Mouse (Mus musculus) MEL (cell line): Measurements from ENCODE around the gene Tnfaip8l2. TPM values are rescaled to one million over a fixed set of nuclear protein-coding genes. Genes with fewer than 3 reads are reported as not detected.

ENCODE experiments used
- DNase-seq: peaks from one replicate; pipeline ENCODE4 v3.0.0; 2011; ENCODE audit warnings: low read depth, low spot score
- H3K27ac ChIP-seq: 2 replicates; pipeline ENCODE4 v1.5.1; 2012; ENCODE audit warnings: low read depth, mild to moderate bottlenecking, control low read depth, low read length, moderate library complexity; ENCODE audit not compliant: control insufficient read depth
- H3K27me3 ChIP-seq, 2 experiments: fragments of 150-350 bp in 1 of 2; sonication (generic) in 1 of 2; 2 replicates each; pipeline ENCODE4 v1.6.1; 2012; ENCODE audit warnings: low read length in 2 of 2, mild to moderate bottlenecking in 2 of 2, improper control_type of control experiment in 1 of 2, moderate library complexity in 1 of 2; ENCODE audit not compliant: insufficient read depth in 2 of 2, control insufficient read depth in 1 of 2
- H3K36me3 ChIP-seq, 2 experiments: 2 replicates each; pipeline ENCODE4 v1.6.1; 2012 to 2014; ENCODE audit warnings: low read length in 2 of 2, improper control_type of control experiment in 1 of 2, inconsistent platforms in 1 of 2, mild to moderate bottlenecking in 1 of 2; ENCODE audit not compliant: insufficient read depth in 2 of 2, control insufficient read depth in 1 of 2
- H3K4me1 ChIP-seq, 2 experiments: fragments of 150-350 bp in 1 of 2; sonication (generic) in 1 of 2; 2 replicates each; pipeline ENCODE4 v1.6.1; 2012; ENCODE audit warnings: low read length in 2 of 2, improper control_type of control experiment in 1 of 2, mild to moderate bottlenecking in 1 of 2; ENCODE audit not compliant: insufficient read depth in 2 of 2, control insufficient read depth in 1 of 2
- H3K4me3 ChIP-seq, 2 experiments: fragments of 150-350 bp in 1 of 2; sonication (generic) in 1 of 2; 2 replicates each; pipeline ENCODE4 v1.5.1; 2012; ENCODE audit warnings: low read depth in 2 of 2, low read length in 2 of 2, mild to moderate bottlenecking in 2 of 2, moderate library complexity in 2 of 2, control low read depth in 1 of 2, improper control_type of control experiment in 1 of 2; ENCODE audit not compliant: control insufficient read depth in 1 of 2, insufficient read depth in 1 of 2
- H3K79me2 ChIP-seq: 2 replicates; pipeline ENCODE4 v1.6.1; 2012; ENCODE audit warnings: mild to moderate bottlenecking, low read length, moderate library complexity; ENCODE audit not compliant: control insufficient read depth, poor library complexity, insufficient read depth
- H3K9ac ChIP-seq: 2 replicates; pipeline ENCODE4 v1.6.1; 2012; ENCODE audit warnings: low read depth, mild to moderate bottlenecking, control low read depth, low read length, moderate library complexity; ENCODE audit not compliant: control insufficient read depth, poor library complexity, severe bottlenecking
- H3K9me3 ChIP-seq: fragments of 150-350 bp; sonication (generic); replicated peaks from 2 replicates; pipeline ENCODE4 v1.6.1; 2012; ENCODE audit warnings: mild to moderate bottlenecking, low read length, improper control_type of control experiment, moderate library complexity; ENCODE audit not compliant: insufficient read depth
- CHD2 ChIP-seq: IDR thresholded peaks from 2 replicates; pipeline ENCODE4 v1.6.1; 2011; ENCODE audit warnings: low read length, improper control_type of control experiment
- E2F4 ChIP-seq: IDR thresholded peaks from 2 replicates; pipeline ENCODE4 v1.6.1; 2011; ENCODE audit warnings: low read depth, low read length, improper control_type of control experiment, borderline replicate concordance
- ETS1 ChIP-seq: IDR thresholded peaks from 2 replicates; pipeline ENCODE4 v1.6.1; 2012; ENCODE audit warnings: low read depth, mild to moderate bottlenecking, inconsistent platforms, low read length, improper control_type of control experiment, moderate library complexity
- KAT2A ChIP-seq: conservative IDR thresholded peaks from 2 replicates; pipeline ENCODE4 v1.6.1; 2012; ENCODE audit warnings: low read depth, low read length, improper control_type of control experiment, inconsistent platforms
- MAZ ChIP-seq: IDR thresholded peaks from 2 replicates; pipeline ENCODE4 v1.6.1; 2012; ENCODE audit warnings: low read depth, mild to moderate bottlenecking, inconsistent platforms, low read length, improper control_type of control experiment
- MEF2A ChIP-seq: IDR thresholded peaks from 2 replicates; pipeline ENCODE4 v1.6.1; 2014; ENCODE audit warnings: low read depth, mild to moderate bottlenecking, inconsistent platforms, low read length, improper control_type of control experiment; ENCODE audit not compliant: poor library complexity, insufficient replicate concordance, severe bottlenecking; ENCODE audit errors: extremely low read depth
- MYC ChIP-seq: IDR thresholded peaks from 2 replicates; pipeline ENCODE4 v1.6.1; 2011; ENCODE audit warnings: low read depth, mild to moderate bottlenecking, low read length, improper control_type of control experiment, moderate library complexity
- NELFE ChIP-seq: IDR thresholded peaks from 2 replicates; pipeline ENCODE4 v1.6.1; 2011; ENCODE audit warnings: low read depth, low read length, improper control_type of control experiment
- NRF1 ChIP-seq: IDR thresholded peaks from 2 replicates; pipeline ENCODE4 v1.6.1; 2014; ENCODE audit warnings: low read depth, mild to moderate bottlenecking, inconsistent platforms, low read length, improper control_type of control experiment, moderate library complexity; ENCODE audit not compliant: poor library complexity, insufficient read depth, severe bottlenecking
- POLR2A ChIP-seq, 2 experiments: IDR thresholded peaks; 2 replicates each; pipeline ENCODE4 v1.6.1; 2011 to 2012; ENCODE audit warnings: low read length in 2 of 2, mild to moderate bottlenecking in 2 of 2, control low read depth in 1 of 2, improper control_type of control experiment in 1 of 2, low read depth in 1 of 2, moderate library complexity in 1 of 2; ENCODE audit not compliant: control insufficient read depth in 1 of 2, insufficient read depth in 1 of 2, poor library complexity in 1 of 2
- POLR2AphosphoS2 ChIP-seq: IDR thresholded peaks from 2 replicates; pipeline ENCODE4 v1.6.1; 2011; ENCODE audit warnings: low read length, improper control_type of control experiment
- POLR2AphosphoS5 ChIP-seq: IDR thresholded peaks from 2 replicates; pipeline ENCODE4 v1.6.1; 2012; ENCODE audit warnings: low read depth, borderline replicate concordance, mild to moderate bottlenecking, inconsistent platforms, low read length, moderate library complexity, mixed read lengths
- RAD21 ChIP-seq: IDR thresholded peaks from 2 replicates; pipeline ENCODE4 v1.6.1; 2011; ENCODE audit warnings: mild to moderate bottlenecking, low read depth, low read length, improper control_type of control experiment
- SMC3 ChIP-seq: IDR thresholded peaks from 2 replicates; pipeline ENCODE4 v1.6.1; 2011; ENCODE audit warnings: low read depth, low read length, improper control_type of control experiment
- USF2 ChIP-seq, 2 experiments: IDR thresholded peaks; 2 replicates each; pipeline ENCODE4 v1.6.1; 2011 to 2012; ENCODE audit warnings: improper control_type of control experiment in 2 of 2, low read length in 2 of 2, borderline replicate concordance in 1 of 2, inconsistent platforms in 1 of 2, low read depth in 1 of 2, mild to moderate bottlenecking in 1 of 2; ENCODE audit not compliant: insufficient read depth in 1 of 2
- ZKSCAN1 ChIP-seq: IDR thresholded peaks from 2 replicates; pipeline ENCODE4 v1.6.1; 2012; ENCODE audit warnings: low read depth, mild to moderate bottlenecking, inconsistent platforms, low read length, improper control_type of control experiment, moderate library complexity
- polyA plus RNA-seq, 2 experiments: library from polyadenylated mRNA; stranded (reverse) in 1 of 2; unstranded in 1 of 2; fragments of >175 nt in 1 of 2; fragments of >200 nt in 1 of 2; gene quantifications; 2 replicates each; pipeline versions ENCODE4 v1.2.1 to v1.2.4; 2012; ENCODE audit warnings: low replicate concordance in 2 of 2, low read depth in 1 of 2; ENCODE audit not compliant: insufficient read length in 2 of 2, insufficient read depth in 1 of 2, missing spikeins in 1 of 2
- total RNA-seq: library from RNA; depleted of rRNA; stranded (reverse); fragments of 300-350 nt; gene quantifications from 2 replicates; pipeline ENCODE4 v1.2.3, GENCODE M21; 2012

Tnfaip8l2 gene
- total and polyA plus RNA-seq, 3 experiments = 3.1 to 5.8 TPM; not detected in 1

- H3K4me3 ChIP-seq = no peak overlapping the region
- peaks cover 7% of the 10 kb centered on the region for H3K79me2 ChIP-seq
- no peak overlapping the region for H3K27ac ChIP-seq
- TF ChIP-seq MYC = no peak
- TF ChIP-seq RAD21 = no peak
- TF ChIP-seq KAT2A = no peak
- no peak for TF ChIP-seq POLR2AphosphoS5
- no peak for TF ChIP-seq E2F4
- no peak for TF ChIP-seq NELFE
- TF ChIP-seq, all 39 proteins: peak for 0
- no peak for DNase-seq
- no peaks in the 10 kb centered on the region for H3K9me3 ChIP-seq
- peaks cover 0 to 8% of the 10 kb centered on the region in 2 experiments; a peak in 2 of 4 replicates for H3K4me1 ChIP-seq
- H3K9ac ChIP-seq = no peak overlapping the region
- H3K36me3 ChIP-seq = peaks cover 0 to 4% of the 10 kb centered on the region in 2 experiments; a peak in 2 of 4 replicates
- H3K27me3 ChIP-seq = no peaks in the 10 kb centered on the region
Observed at GRCm38 (mm10) chr3:95130081-95130480, 12.1 kb downstream of the Tnfaip8l2 start.

GRCm38 (mm10) chr3:95129226-95129651 lies 12.9 kb downstream of the Tnfaip8l2 start:
- DNase-seq = no peak
- Histone ChIP-seq H3K27me3 (no peaks in the 10 kb centered on the region), H3K36me3 (peaks cover 0 to 4% of the 10 kb centered on the region in 2 experiments; a peak in 2 of 4 replicates), H3K9ac (no peak overlapping the region), H3K27ac (no peak overlapping the region), H3K4me3 (no peak overlapping the region), H3K9me3 (no peaks in the 10 kb centered on the region), H3K79me2 (peaks cover 7% of the 10 kb centered on the region), H3K4me1 (peaks cover 0 to 8% of the 10 kb centered on the region in 2 experiments; a peak in 2 of 4 replicates)
- TF ChIP-seq MEF2A (no peak), MAZ (no peak), KAT2A (no peak), CHD2 (no peak), ETS1 (no peak), SMC3 (no peak), POLR2AphosphoS2 (no peak), MYC (no peak), NRF1 (no peak), NELFE (no peak), USF2 (IDR thresholded peaks at IDR 0.05; ENCODE audit: borderline replicate concordance in 1 of 2, insufficient read depth in 1 of 2, low read depth in 1 of 2, low read length in 2 of 2) (no peak), ZKSCAN1 (no peak), POLR2A (IDR thresholded peaks at IDR 0.05; ENCODE audit: control insufficient read depth in 1 of 2, insufficient read depth in 1 of 2, low read depth in 1 of 2, low read length in 2 of 2, poor library complexity in 1 of 2) (no peak)
